Comparison of ENCODE assay signal across 14 mouse cellular contexts in genomic region chr7:102233059-102233458, GRCm38 (mm10).
"Had no signal": no experiment of that assay in that cellular context is flagged by ENCODE, and none has a peak within 500 bp of the region (broad histone marks: within the 10 kb centered on the region; RNA-seq: fewer than 3 reads in every experiment).

No protein-coding gene starts in this region.

- H3K4me1 ChIP-seq: neural tube, embryonic 12.5 days; stomach, embryonic 15.5 days had no signal

- H3K27me3 ChIP-seq: megakaryocyte, embryonic 14.5 days; neural tube, embryonic 12.5 days; stomach, embryonic 15.5 days had no signal

- H3K4me3 ChIP-seq: megakaryocyte, embryonic 14.5 days; neural tube, embryonic 12.5 days; stomach, embryonic 15.5 days had no signal

- H3K9me3 ChIP-seq: megakaryocyte, embryonic 14.5 days; neural tube, embryonic 12.5 days; stomach, embryonic 15.5 days had no signal

- H3K9ac ChIP-seq: lung, embryonic 14.5 days; neural tube, embryonic 12.5 days; stomach, embryonic 15.5 days had no signal

- H3K27ac ChIP-seq: neural tube, embryonic 12.5 days; stomach, embryonic 15.5 days had no signal

- ATAC-seq: midbrain, embryonic 16.5 days had no signal

- H3K4me2 ChIP-seq: lung, embryonic 14.5 days; midbrain, embryonic 11.5 days; neural tube, embryonic 12.5 days; stomach, embryonic 15.5 days had no signal

- DNase-seq: lung, adult 18-20 months; lung, embryonic 14.5 days; lung, postnatal 10 days; lung, postnatal 4 days; midbrain, embryonic 14.5 days; right cerebral cortex, postnatal 14 days; thymus, adult 18-20 months; thymus, postnatal 14 days; thymus, postnatal 36 days had no signal
